Mouse (Mus musculus) lung, postnatal 10 days (tissue): ENCODE data around the gene Ammecr1.

Experiments used
- DNase-seq: peaks from one replicate; pipeline ENCODE4 v3.0.0; 2021

The Ammecr1 gene

GRCm38 (mm10) chrX:142827644-142828043, 138.9 kb downstream of the Ammecr1 start:
- no peak for DNase-seq

GRCm38 (mm10) chrX:142825309-142825708, 141.2 kb downstream of the Ammecr1 start:
- no peak for DNase-seq

- DNase-seq = peak; percentile 10
Measured at GRCm38 (mm10) chrX:142821846-142822245, 144.7 kb downstream of the Ammecr1 start.

GRCm38 (mm10) chrX:142821239-142821638, 145.3 kb downstream of the Ammecr1 start:
- no peak for DNase-seq

- DNase-seq = peak; percentile 32
Measured at GRCm38 (mm10) chrX:142818057-142818682, 148.4 kb downstream of the Ammecr1 start.

- peak; percentile 44 for DNase-seq
Measured at GRCm38 (mm10) chrX:142813146-142813545, 153.4 kb downstream of the Ammecr1 start.

GRCm38 (mm10) chrX:142808411-142808810, 158.1 kb downstream of the Ammecr1 start:
- DNase-seq = peak; percentile 66

- peak; percentile 57 for DNase-seq
Measured at GRCm38 (mm10) chrX:142806620-142807061, 159.9 kb downstream of the Ammecr1 start.

- peak; percentile 22 for DNase-seq
Measured at GRCm38 (mm10) chrX:142806126-142806525, 160.4 kb downstream of the Ammecr1 start.

- DNase-seq = peak; percentile 11
Measured at GRCm38 (mm10) chrX:142804596-142804995, 161.9 kb downstream of the Ammecr1 start.
